Mouse (Mus musculus) cortical plate, adult 2 months (tissue): ENCODE data around the gene Slc9a3r2.

ENCODE experiments used
- CTCF ChIP-seq: fragments of 200-500 bp; IDR thresholded peaks from 2 replicates; pipeline ENCODE4 v1.5.1; 2011; ENCODE audit warnings: mild to moderate bottlenecking, control low read depth, low read length; ENCODE audit not compliant: insufficient read depth; ENCODE audit errors: extremely low read depth
- POLR2A ChIP-seq: fragments of 200-500 bp; IDR thresholded peaks from 2 replicates; pipeline ENCODE4 v1.6.1; 2011; ENCODE audit warnings: mild to moderate bottlenecking, low read length, control low read depth; ENCODE audit not compliant: insufficient read depth; ENCODE audit errors: extremely low read depth

DNA sequence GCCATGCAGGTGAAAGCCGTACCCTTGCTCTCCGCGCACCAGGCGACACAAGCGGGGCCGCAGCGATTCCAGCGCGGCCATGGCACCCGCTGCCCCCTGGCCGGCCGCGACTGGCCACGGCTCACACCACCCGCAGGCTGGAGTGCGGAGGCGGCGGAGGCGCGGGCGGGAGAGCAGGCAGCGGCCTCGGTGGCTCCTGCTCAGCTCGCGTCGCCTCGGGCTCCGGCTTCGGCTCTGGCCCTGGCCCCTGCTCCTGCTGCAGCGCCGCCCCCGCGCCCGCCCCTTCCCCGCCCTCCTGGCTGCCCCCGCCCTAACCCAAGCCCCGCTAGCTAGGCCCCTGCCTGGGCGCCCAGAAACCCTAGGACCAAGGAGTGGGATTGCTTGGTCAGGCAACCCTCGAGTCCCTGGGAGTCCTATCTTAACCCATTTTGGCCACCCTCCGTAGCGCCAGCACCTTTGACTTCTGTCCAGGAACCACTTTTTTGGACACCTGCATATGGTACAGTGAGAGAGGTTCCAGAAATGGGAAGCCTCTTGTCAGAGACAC, at the start of gene Slc9a3r2:
- TF ChIP-seq POLR2A (no peak), CTCF (no peak)
